Mouse (Mus musculus) megakaryocyte progenitor cell, adult 5-6 weeks (primary cell): ENCODE results near the gene Cmc4. TPM values are rescaled to one million over a fixed set of nuclear protein-coding genes. Genes with fewer than 3 reads are reported as not detected.

Experiments
- ATAC-seq: replicated peaks from 2 replicates; pipeline ENCODE4 v1.8.0; 2016; ENCODE audit warnings: mild to moderate bottlenecking, moderate TSS enrichment, inconsistent platforms; ENCODE audit not compliant: poor library complexity
- total RNA-seq, 2 experiments: library from RNA; stranded (forward) in 1 of 2; stranded (reverse) in 1 of 2; fragments of 157-497, 149-512 nt in 1 of 2; fragments of 200-1000 nt in 1 of 2; gene quantifications; 2 replicates each; pipeline versions ENCODE4 v1.2.3 to v1.2.4; 2015 to 2017

The Cmc4 gene
- total RNA-seq (2015) (24.5 and 27.3 TPM in 2 replicates), total RNA-seq (2017) (7.0 and 7.7 TPM in 2 replicates)

- ATAC-seq: peak; percentile 98
Observed at GRCm38 (mm10) chrX:75415936-75416785, at the start of gene Cmc4, which contains the start of the genes Mtcp1 and Brcc3. Gene Cmc4 (minus strand): TSS chrX:75416584. Gene Mtcp1 (minus strand): TSS chrX:75416588. Gene Brcc3 (plus strand): TSS chrX:75416628.

- no peak for ATAC-seq
Observed at GRCm38 (mm10) chrX:75454597-75454996, 38.2 kb upstream of the Cmc4 start.

- ATAC-seq: no peak
Observed at GRCm38 (mm10) chrX:75409711-75410110, 6.7 kb downstream of the Cmc4 start.

GRCm38 (mm10) chrX:75403350-75403749 lies 13.0 kb downstream of the Cmc4 start:
- no peak for ATAC-seq

GRCm38 (mm10) chrX:75402668-75403067 lies 13.7 kb downstream of the Cmc4 start:
- peak; percentile 92 for ATAC-seq

GRCm38 (mm10) chrX:75399471-75399870 lies 16.9 kb downstream of the Cmc4 start:
- ATAC-seq: no peak

GRCm38 (mm10) chrX:75382195-75382771 lies 34.1 kb downstream of the Cmc4 start, which contains the start of the genes Fundc2 and F8:
Gene Fundc2 (plus strand): TSS chrX:75382399.
Gene F8 (minus strand): TSS chrX:75382615.
- ATAC-seq: peak; percentile 99

GRCm38 (mm10) chrX:75381699-75382098 lies 34.7 kb downstream of the Cmc4 start:
- ATAC-seq: no peak

GRCm38 (mm10) chrX:75381176-75381575 lies 35.2 kb downstream of the Cmc4 start:
- ATAC-seq: no peak

GRCm38 (mm10) chrX:75376815-75377214 lies 39.6 kb downstream of the Cmc4 start:
- peak; percentile 91 for ATAC-seq

- no peak for ATAC-seq
Observed at GRCm38 (mm10) chrX:75372666-75373425, 43.5 kb downstream of the Cmc4 start.

- peak; percentile 55; the same call in 1 of the 2 replicates for ATAC-seq
Observed at GRCm38 (mm10) chrX:75370197-75370596, 46.2 kb downstream of the Cmc4 start.

Other genes with a start within 250 kb of the Cmc4 start
- gene Fundc2, start 34.2 kb downstream of the Cmc4 start, total RNA-seq (2015): 48.5 and 56.9 TPM in 2 replicates
- 38.6 and 63.3 TPM in 2 replicates for gene Fundc2, start 34.2 kb downstream of the Cmc4 start, total RNA-seq (2017)
- 0.44 and 1.1 TPM in 2 replicates for gene F8, start 34.0 kb downstream of the Cmc4 start, total RNA-seq (2015)
- gene F8, start 34.0 kb downstream of the Cmc4 start, total RNA-seq (2017): 0.37 and 0.78 TPM in 2 replicates
- 6.0 and 6.4 TPM in 2 replicates for gene Mtcp1, start within 50 bp of the Cmc4 start, total RNA-seq (2015)
- gene Mtcp1, start within 50 bp of the Cmc4 start, total RNA-seq (2017): 6.9 and 8.0 TPM in 2 replicates
- gene Brcc3, start within 50 bp of the Cmc4 start, total RNA-seq (2015): 50.3 and 50.4 TPM in 2 replicates
- gene Brcc3, start within 50 bp of the Cmc4 start, total RNA-seq (2017): 35.0 and 40.9 TPM in 2 replicates
- 121 and 131 TPM in 2 replicates for gene Vbp1, start 97.7 kb upstream of the Cmc4 start, total RNA-seq (2015)
- gene Vbp1, start 97.7 kb upstream of the Cmc4 start, total RNA-seq (2017): 144 and 152 TPM in 2 replicates
- gene Rab39b, start 161.6 kb upstream of the Cmc4 start, total RNA-seq (2015): not detected in 2 replicates
- not detected in 2 replicates for gene Rab39b, start 161.6 kb upstream of the Cmc4 start, total RNA-seq (2017)